In genomic region chr19:8718357-8718756, GRCm38 (mm10) we compare ENCODE assay signal across 8 mouse cellular contexts. TPM values are rescaled to one million over a fixed set of nuclear protein-coding genes. Genes with fewer than 3 reads are reported as not detected.
A peak's percentile ranks its signal among the peaks of the same experiment; 100 is the strongest.
DNase-seq lines count a peak whose midpoint lies in the region; ATAC-seq and TF ChIP-seq lines count a peak whose summit lies in the region.

No protein-coding gene starts in this region.

- H3K9ac ChIP-seq in forebrain, postnatal 0 days = no peak overlapping the region
- H3K9ac ChIP-seq in forebrain, embryonic 13.5 days = no peak overlapping the region

- TF ChIP-seq CTCF in forebrain, postnatal 0 days (IDR thresholded peaks at IDR 0.05; ENCODE audit: low read depth) = peak; percentile 81

- no peaks in the 10 kb centered on the region for H3K27me3 ChIP-seq in forebrain, postnatal 0 days (ENCODE audit: insufficient read depth, low read length)
- H3K27me3 ChIP-seq in forebrain, embryonic 13.5 days = no peaks in the 10 kb centered on the region

- no peak overlapping the region for H3K4me3 ChIP-seq in forebrain, postnatal 0 days (ENCODE audit: low read depth, low read length)
- H3K4me3 ChIP-seq in forebrain, embryonic 13.5 days = no peak overlapping the region

- WGBS in forebrain, postnatal 0 days = 70% methylated on average over 3 of the region's 3 CpGs
- 69% methylated on average over 3 of the region's 3 CpGs for WGBS in forebrain, embryonic 13.5 days

- peaks cover 7% of the 10 kb centered on the region; the same call in 1 of the 2 replicates for H3K4me1 ChIP-seq in forebrain, postnatal 0 days (ENCODE audit: insufficient read depth)
- H3K4me1 ChIP-seq in forebrain, embryonic 13.5 days = peaks cover 22% of the 10 kb centered on the region

- no peak overlapping the region for H3K4me2 ChIP-seq in forebrain, postnatal 0 days (ENCODE audit: low read depth)
- H3K4me2 ChIP-seq in forebrain, embryonic 13.5 days = no peak overlapping the region

- H3K9me3 ChIP-seq in forebrain, postnatal 0 days (ENCODE audit: low read length) = no peaks in the 10 kb centered on the region
- no peaks in the 10 kb centered on the region for H3K9me3 ChIP-seq in forebrain, embryonic 13.5 days (replicated peaks)

- no peaks in the 10 kb centered on the region for H3K36me3 ChIP-seq in forebrain, postnatal 0 days (ENCODE audit: insufficient read depth)
- no peaks in the 10 kb centered on the region for H3K36me3 ChIP-seq in forebrain, embryonic 13.5 days (ENCODE audit: poor library complexity, severe bottlenecking)

- no peak overlapping the region for H3K27ac ChIP-seq in forebrain, postnatal 0 days (ENCODE audit: low read depth, low read length)
- H3K27ac ChIP-seq in forebrain, embryonic 13.5 days = no peak overlapping the region

- ATAC-seq in forebrain, postnatal 0 days = no peak
- no peak for ATAC-seq in forebrain, embryonic 13.5 days

- peak; percentile 65 for DNase-seq in forebrain, postnatal 0 days
- DNase-seq in right cerebral cortex, postnatal 14 days = peak; percentile 13
- DNase-seq in right cerebral cortex, postnatal 36 days (ENCODE audit: low spot score in 2 of 2) = no peak
- peak; percentile 76 for DNase-seq in c-Kit-negative CD71-positive TER-119-positive erythroid progenitor cells, embryonic 14.5 days (ENCODE audit: low read depth, low spot score)
- DNase-seq in heart, postnatal 4 days = peak; percentile 72
- peak; percentile 80 for DNase-seq in lung, postnatal 25 days (ENCODE audit: low spot score)
- DNase-seq in thymus, postnatal 0 days (ENCODE audit: low spot score) = peak; percentile 72

RNA-seq across cellular contexts. Expression of gene Slc3a2, which starts 4.8 kb away (rescaled TPM):
- 107 and 116 TPM in 2 replicates for total RNA-seq in forebrain, postnatal 0 days (2014; rRNA removed)
- 247 and 256 TPM in 2 replicates for polyA plus RNA-seq in forebrain, postnatal 0 days (2015; fragmentation: Nextera tagmentation; extraction: Ambion mirVana)
- 135 and 143 TPM in 2 replicates for polyA plus RNA-seq in forebrain, embryonic 13.5 days (2015; fragmentation: Nextera tagmentation; extraction: Ambion mirVana)
- 10 to 100 TPM; 62.4 to 66.3 TPM for total RNA-seq in heart, postnatal 4 days (2021)
- polyA plus RNA-seq in thymus, postnatal 0 days (2015; fragmentation: Nextera tagmentation; extraction: Ambion mirVana) = 122 and 131 TPM in 2 replicates

RNA-seq across cellular contexts. Expression of gene Wdr74, which starts 17.3 kb away (rescaled TPM):
- 74.1 and 85.9 TPM in 2 replicates for total RNA-seq in forebrain, postnatal 0 days (2014; rRNA removed)
- polyA plus RNA-seq in forebrain, postnatal 0 days (2015; fragmentation: Nextera tagmentation; extraction: Ambion mirVana) = 98.7 and 113 TPM in 2 replicates
- 92.0 and 97.4 TPM in 2 replicates for polyA plus RNA-seq in forebrain, embryonic 13.5 days (2015; fragmentation: Nextera tagmentation; extraction: Ambion mirVana)
- total RNA-seq in heart, postnatal 4 days (2021) = 10 to 100 TPM; 30.3 to 31.1 TPM
- 101 and 103 TPM in 2 replicates for polyA plus RNA-seq in thymus, postnatal 0 days (2015; fragmentation: Nextera tagmentation; extraction: Ambion mirVana)

RNA-seq across cellular contexts. Expression of gene 1700092M07Rik, which starts 22.2 kb away (rescaled TPM):
- not detected in 2 replicates for total RNA-seq in forebrain, postnatal 0 days (2014; rRNA removed)
- polyA plus RNA-seq in forebrain, postnatal 0 days (2015; fragmentation: Nextera tagmentation; extraction: Ambion mirVana) = 0.65 and 0.67 TPM in 2 replicates
- polyA plus RNA-seq in forebrain, embryonic 13.5 days (2015; fragmentation: Nextera tagmentation; extraction: Ambion mirVana) = 1.9 and 3.7 TPM in 2 replicates
- total RNA-seq in heart, postnatal 4 days (2021) = not detected
- polyA plus RNA-seq in thymus, postnatal 0 days (2015; fragmentation: Nextera tagmentation; extraction: Ambion mirVana) = 0.79 and 0.84 TPM in 2 replicates

RNA-seq across cellular contexts. Expression of gene Stx5a, which starts 22.9 kb away (rescaled TPM):
- total RNA-seq in forebrain, postnatal 0 days (2014; rRNA removed) = 130 and 140 TPM in 2 replicates
- 86.4 and 97.6 TPM in 2 replicates for polyA plus RNA-seq in forebrain, postnatal 0 days (2015; fragmentation: Nextera tagmentation; extraction: Ambion mirVana)
- 117 and 118 TPM in 2 replicates for polyA plus RNA-seq in forebrain, embryonic 13.5 days (2015; fragmentation: Nextera tagmentation; extraction: Ambion mirVana)
- total RNA-seq in heart, postnatal 4 days (2021) = 10 to 100 TPM; 43.4 to 48.5 TPM
- 108 and 114 TPM in 2 replicates for polyA plus RNA-seq in thymus, postnatal 0 days (2015; fragmentation: Nextera tagmentation; extraction: Ambion mirVana)

RNA-seq across cellular contexts. Expression of gene Nxf1, which starts 38.5 kb away (rescaled TPM):
- total RNA-seq in forebrain, postnatal 0 days (2014; rRNA removed) = 81.7 and 114 TPM in 2 replicates
- 97.1 and 97.9 TPM in 2 replicates for polyA plus RNA-seq in forebrain, postnatal 0 days (2015; fragmentation: Nextera tagmentation; extraction: Ambion mirVana)
- 194 and 211 TPM in 2 replicates for polyA plus RNA-seq in forebrain, embryonic 13.5 days (2015; fragmentation: Nextera tagmentation; extraction: Ambion mirVana)
- total RNA-seq in heart, postnatal 4 days (2021) = 10 to 100 TPM; 82.1 to 86.1 TPM
- polyA plus RNA-seq in thymus, postnatal 0 days (2015; fragmentation: Nextera tagmentation; extraction: Ambion mirVana) = 182 and 200 TPM in 2 replicates

Comparison
In these comparisons a context has a peak if more than half of its experiments do, and no peak if none do; other contexts are left out.
1. DNase-seq: peak in forebrain, postnatal 0 days (single experiment), right cerebral cortex, postnatal 14 days (single experiment), c-Kit-negative CD71-positive TER-119-positive erythroid progenitor cells, embryonic 14.5 days (single experiment), heart, postnatal 4 days (single experiment), lung, postnatal 25 days (single experiment) and thymus, postnatal 0 days (single experiment); none in right cerebral cortex, postnatal 36 days (0 of 2).